Mouse (Mus musculus) erythroid progenitor cell, adult 5-6 weeks (primary cell): ENCODE measurements at regions not wholly inside any gene's neighbourhood (a gene's known extent, or its start where the extent isn't known, plus 50 kb on each side); places are given as distances from the start of the nearest gene placed in this dataset.
"Not testable (repeated sequence)": the region's sequence is repeated elsewhere in the genome, so short reads cannot be mapped to it uniquely, and the experiment has no call there.

Experiments used
- ATAC-seq: replicated peaks from 2 replicates; pipeline ENCODE4 v1.8.0; 2016; ENCODE audit warnings: moderate number of reproducible peaks, mild to moderate bottlenecking, moderate TSS enrichment, inconsistent platforms; ENCODE audit not compliant: poor library complexity, low FRiP score, severe bottlenecking

- no peak for ATAC-seq
These were observed 100.4 kb upstream of the Gm5148 start for GRCm38 (mm10) chr3:37824681-37825080.

- ATAC-seq, result no peak
These were observed 95.2 kb upstream of the Gm5148 start for GRCm38 (mm10) chr3:37819503-37819902.

GRCm38 (mm10) chr3:37817434-37817805 is 93.1 kb upstream of the Gm5148 start:
- ATAC-seq, result no peak

GRCm38 (mm10) chr3:37816781-37817433 is 92.6 kb upstream of the Gm5148 start:
- ATAC-seq, result no peak

DNA sequence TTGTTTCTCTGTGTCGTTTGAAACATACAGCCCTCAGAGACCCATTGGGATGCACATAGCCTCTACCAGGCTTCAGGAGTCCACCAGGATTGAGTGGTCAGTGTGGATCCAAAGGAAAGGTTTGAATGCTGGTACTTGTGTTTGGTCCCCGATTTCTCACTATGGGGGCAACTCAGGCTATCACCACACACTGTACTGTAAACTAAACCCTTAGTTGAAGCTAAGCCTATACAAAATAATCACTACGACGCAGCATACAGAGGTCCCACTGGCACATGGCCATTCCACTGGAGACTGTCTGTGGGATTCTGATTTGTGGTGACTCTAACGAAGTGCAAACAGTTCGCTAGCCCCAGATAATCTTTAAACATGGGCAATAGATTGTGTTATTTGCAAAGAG is 91.5 kb upstream of the Gm5148 start:
- no peak for ATAC-seq

DNA sequence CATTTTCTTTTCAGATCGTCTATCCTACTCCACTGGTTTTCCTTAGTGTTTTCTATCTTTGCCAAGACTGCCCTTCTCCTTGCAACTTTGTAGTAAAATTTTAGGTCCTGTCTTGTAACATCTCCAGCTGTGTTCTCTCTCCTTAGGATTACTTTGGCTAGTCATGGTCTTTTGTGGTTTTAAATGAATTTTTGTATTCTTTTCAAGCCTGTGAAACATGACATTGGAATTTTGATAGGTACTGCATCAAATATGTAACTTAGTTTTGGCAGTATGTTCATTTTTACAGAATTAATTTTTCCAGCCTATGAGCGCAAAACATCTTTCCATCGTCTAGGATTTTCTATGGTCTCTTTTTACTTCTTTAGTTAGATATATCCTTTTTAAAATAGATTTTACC is 88.6 kb upstream of the Gm5148 start:
- no peak for ATAC-seq

- ATAC-seq, result no peak
These were observed 87.1 kb upstream of the Gm5148 start for GRCm38 (mm10) chr3:37811429-37811828.

- no peak for ATAC-seq
These were observed 86.5 kb upstream of the Gm5148 start for GRCm38 (mm10) chr3:37810763-37811162.

- ATAC-seq, result no peak
These were observed 81.5 kb upstream of the Gm5148 start for GRCm38 (mm10) chr3:37805805-37806148.

GRCm38 (mm10) chr3:37804941-37805804 is 80.9 kb upstream of the Gm5148 start:
- ATAC-seq, result no peak

DNA sequence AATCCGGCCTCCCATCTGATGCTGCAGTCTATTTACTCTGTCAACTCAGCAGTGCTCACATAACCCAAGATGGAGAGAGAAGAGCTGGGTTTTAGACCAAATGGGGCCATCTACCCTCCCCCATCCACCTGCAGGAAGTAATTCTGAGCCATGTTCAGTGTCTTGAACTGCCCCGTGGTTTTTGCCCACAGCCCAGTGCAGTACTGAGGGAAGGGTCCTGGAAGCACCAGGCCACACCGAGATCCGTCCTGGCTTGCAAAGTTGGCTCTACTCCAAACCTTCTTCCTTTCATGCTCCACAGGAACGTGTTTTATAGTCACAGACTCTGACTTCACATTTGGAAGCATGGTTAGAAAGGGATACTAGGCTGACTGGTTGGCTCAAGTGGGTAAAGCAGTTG is 80.0 kb upstream of the Gm5148 start:
- no peak for ATAC-seq

DNA sequence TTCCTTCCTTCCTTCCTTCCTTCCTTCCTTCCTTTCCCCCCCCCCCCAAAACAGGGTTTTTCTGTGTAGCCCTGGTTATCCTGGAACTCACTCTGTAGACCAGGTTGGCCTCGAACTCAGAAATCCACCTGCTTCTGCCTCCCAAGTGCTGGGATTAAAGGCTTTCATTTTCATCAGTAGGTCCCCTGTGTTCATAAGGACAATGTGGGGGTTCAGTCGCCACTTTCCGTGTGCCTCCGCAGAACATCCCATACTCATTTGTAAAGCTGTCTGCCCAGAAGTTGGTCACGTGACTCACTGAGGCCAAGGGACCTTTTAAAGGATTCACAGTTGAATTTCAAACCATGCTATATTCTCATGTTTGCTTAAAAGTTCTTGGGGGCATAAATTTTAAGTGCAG is 79.5 kb upstream of the Gm5148 start:
- ATAC-seq, result not testable (repeated sequence)

DNA sequence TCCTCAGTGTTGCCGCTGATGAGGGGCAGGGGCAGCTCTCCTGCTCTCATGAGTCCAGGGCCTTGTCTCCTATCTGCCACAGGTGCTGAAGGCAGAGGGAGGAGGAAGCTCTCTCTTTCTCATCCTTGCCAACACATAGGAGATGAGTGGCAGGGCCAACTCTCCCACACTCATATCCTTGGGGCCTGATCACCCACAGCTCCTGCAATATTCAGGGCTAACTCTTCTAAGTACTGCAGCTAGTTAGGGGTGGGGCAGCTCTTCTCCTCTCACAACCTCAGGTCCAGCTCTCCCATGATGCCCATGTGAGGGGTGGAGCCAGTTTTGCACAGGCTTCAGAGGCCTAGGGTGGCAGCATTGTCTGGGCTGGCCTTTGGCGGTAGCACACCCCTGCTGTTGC is 77.3 kb upstream of the Gm5148 start:
- peak; percentile 38; the same call in 1 of the 2 replicates for ATAC-seq

DNA sequence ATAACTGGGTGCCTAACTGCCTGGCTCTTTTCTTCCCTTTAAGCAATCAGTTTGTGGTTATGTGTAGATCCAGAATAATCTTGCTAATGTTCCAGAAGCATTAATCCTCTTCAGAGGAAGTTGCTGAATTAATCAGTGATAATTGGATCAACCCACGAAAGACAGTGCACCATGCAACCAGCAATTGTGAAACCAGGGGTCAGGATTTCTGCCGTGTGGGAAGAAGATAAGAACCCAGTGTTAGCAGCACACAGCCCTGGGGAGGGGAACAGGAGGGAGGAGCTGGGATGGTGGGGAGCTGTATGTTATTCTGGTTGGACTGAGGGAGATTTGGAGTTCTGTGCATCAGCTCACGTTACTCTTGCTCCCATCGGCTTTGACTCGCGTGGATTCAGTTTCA is 75.5 kb upstream of the Gm5148 start:
- ATAC-seq, result no peak

DNA sequence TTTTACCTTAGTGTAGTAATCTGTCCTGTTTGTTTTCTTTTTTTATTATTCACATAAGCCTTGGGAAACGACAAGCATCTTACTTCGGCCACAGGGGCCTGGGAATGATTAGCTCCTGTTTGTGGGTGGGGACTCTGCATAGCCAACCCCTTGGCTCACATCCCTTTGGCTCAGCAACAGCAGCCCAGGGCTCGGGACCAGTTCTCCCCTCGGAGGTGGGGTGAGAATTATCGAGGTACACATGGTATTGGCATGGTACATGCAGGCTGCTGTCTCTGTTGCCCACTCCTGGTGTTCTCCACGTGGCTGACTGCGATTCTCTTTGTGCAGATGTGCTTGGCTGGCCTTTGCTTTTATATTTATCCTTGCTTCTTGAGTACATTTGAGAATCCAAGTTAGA is 65.4 kb upstream of the Gm5148 start:
- ATAC-seq, result no peak

GRCm38 (mm10) chr3:37789143-37789697 is 64.9 kb upstream of the Gm5148 start:
- no peak for ATAC-seq

GRCm38 (mm10) chr3:37788366-37788765 is 64.1 kb upstream of the Gm5148 start:
- ATAC-seq, result no peak

- ATAC-seq, result no peak
These were observed 62.5 kb upstream of the Gm5148 start for GRCm38 (mm10) chr3:37786792-37787191.

- ATAC-seq, result no peak
These were observed 56.8 kb upstream of the Gm5148 start for GRCm38 (mm10) chr3:37781086-37781485.

GRCm38 (mm10) chr3:37779867-37780475 is 55.7 kb upstream of the Gm5148 start:
- ATAC-seq, result no peak

- ATAC-seq, result no peak
These were observed 54.1 kb upstream of the Gm5148 start for GRCm38 (mm10) chr3:37778386-37778785.
